Mouse (Mus musculus) cortical plate, adult 2 months (tissue): ENCODE measurements around the gene Filip1l.

Experiments used
- CTCF ChIP-seq: fragments of 200-500 bp; IDR thresholded peaks from 2 replicates; pipeline ENCODE4 v1.5.1; 2011; ENCODE audit warnings: mild to moderate bottlenecking, control low read depth, low read length; ENCODE audit not compliant: insufficient read depth; ENCODE audit errors: extremely low read depth
- POLR2A ChIP-seq: fragments of 200-500 bp; IDR thresholded peaks from 2 replicates; pipeline ENCODE4 v1.6.1; 2011; ENCODE audit warnings: mild to moderate bottlenecking, low read length, control low read depth; ENCODE audit not compliant: insufficient read depth; ENCODE audit errors: extremely low read depth

DNA sequence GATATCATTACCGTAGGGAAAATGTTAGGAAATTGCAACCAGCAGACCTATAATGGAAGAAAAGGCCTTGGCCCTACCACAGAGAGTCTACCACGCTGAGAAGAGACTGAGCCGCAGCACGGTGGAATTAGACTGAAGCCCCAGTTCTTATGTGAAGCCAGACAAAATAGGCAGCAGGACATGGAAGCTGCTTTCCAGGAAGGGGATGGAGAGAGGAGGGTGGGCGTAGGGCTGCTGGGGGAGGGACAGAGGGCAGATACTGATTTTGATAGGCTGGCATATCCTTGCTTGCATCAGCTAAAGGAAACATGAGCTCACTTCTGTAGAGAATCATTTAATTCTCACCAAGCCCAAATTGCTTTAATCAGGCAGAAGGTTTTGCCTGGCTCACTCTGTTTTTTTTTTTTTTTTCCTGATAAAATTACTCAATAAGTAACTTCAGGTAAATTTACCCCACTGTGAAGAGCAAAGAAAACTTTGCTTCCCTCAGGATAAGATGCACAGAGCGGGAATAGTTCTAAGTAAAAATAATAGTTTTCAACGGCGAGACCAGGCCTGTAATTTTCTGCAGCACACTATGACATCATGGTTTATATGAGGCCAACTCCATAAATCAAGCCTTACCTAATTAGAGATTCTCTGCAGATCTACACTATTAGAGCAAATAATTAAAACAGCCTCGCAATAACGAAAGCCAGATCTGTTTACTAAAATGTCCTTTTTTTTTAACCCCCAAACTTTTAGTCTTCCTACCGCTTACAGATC lies 84.8 kb downstream of the Filip1l start:
- TF ChIP-seq CTCF (no peak), POLR2A (no peak)
